Mouse (Mus musculus) monocyte, adult 2 months (primary cell): Measurements from ENCODE around the gene Gnas.
"Not testable (repeated sequence)": the region's sequence is repeated elsewhere in the genome, so short reads cannot be mapped to it uniquely, and the experiment has no call there.

Experiments used
- DNase-seq, 2 experiments: peaks; one replicate each; pipeline ENCODE4 v3.0.0; 2022; ENCODE audit warnings: low spot score in 2 of 2, low read depth in 1 of 2

The Gnas gene

DNA sequence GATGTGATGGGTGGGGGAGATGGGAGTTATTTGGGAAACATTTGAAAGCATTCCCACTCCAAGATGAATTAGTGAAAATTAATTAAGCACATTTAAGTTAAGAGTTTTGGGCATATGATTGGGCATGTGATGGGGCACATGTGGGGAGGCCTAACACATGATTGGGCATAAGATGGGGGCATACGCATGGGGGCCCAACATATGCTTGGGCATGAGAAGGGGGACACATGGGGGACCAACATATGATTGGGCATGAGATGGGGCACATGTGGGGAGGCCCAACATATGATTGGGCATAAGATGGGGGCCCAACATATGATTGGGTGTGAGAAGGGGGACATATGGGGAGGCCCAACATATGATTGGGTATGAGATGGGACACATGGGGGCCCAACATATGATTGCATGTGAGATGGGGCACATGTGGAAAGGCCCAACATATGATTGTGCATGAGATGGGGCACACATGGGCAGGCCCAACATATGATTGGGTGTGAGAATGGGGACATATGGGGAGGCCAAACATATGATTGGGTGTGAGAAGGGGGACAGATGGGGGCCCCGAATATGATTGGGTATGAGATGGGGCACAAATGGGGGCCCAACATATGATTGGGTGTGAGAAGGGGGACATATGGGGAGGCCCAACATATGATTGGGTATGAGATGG, 63.0 kb downstream of the Gnas start:
- DNase-seq, result not testable (repeated sequence)

DNA sequence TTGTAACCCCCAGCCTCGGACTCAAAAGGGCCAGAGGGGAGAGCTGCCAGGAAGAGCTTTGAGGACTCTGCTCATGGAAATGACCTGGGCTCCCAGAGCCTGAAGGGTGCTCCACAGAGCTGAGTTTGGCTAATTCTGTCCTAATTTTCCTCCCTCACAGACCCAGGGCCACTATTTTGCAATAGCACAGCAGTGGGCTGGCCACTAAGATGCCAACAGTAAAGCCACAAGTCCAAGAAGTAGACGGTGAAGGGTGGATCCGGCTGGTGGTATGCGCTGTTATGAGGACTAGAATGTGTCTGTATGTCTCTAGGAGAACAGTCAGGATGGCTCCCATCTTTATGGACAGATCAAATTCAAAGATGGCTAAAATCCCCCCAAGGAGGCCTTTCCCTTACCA, 74.4 kb downstream of the Gnas start:
- no peak for DNase-seq

DNA sequence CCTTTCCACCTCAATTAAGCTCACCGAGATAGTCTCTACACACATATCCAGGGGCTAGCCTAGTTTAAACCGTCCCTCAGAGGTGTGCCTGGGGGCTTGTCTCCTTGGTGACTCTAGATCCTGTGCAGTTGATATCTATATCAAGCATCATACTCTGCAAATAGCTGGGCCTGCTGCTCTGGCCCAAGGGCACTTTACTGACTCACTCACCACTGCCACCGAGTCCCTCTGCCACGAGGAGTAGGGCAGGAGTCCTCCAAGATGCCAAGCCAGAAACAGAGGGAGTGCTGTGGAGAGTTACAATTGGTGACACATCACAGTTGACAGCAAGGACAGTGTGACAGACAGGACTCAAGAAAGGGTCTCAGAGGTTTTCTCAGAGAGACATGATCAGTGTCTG, 75.5 kb downstream of the Gnas start:
- no peak for DNase-seq

DNA sequence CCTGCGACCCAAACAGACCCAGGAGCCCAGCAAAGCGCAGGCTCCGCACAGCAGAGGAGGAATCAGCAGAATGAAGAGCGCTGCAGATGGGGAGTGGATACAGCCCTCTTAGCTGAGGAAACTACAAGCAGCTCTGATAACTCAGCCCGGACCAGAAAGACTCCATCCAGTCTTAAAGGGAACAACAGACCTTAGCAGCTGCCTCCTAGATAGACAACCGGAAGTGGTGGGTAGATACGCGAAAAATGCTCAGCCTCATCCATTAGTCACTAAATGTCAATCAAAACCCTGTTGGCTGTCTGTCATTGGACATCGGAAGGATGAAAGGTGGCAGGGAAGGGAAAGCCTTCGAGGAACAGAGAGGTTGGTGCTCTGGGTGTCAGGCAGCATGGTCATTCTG, 82.5 kb downstream of the Gnas start:
- DNase-seq, result no peak

DNA sequence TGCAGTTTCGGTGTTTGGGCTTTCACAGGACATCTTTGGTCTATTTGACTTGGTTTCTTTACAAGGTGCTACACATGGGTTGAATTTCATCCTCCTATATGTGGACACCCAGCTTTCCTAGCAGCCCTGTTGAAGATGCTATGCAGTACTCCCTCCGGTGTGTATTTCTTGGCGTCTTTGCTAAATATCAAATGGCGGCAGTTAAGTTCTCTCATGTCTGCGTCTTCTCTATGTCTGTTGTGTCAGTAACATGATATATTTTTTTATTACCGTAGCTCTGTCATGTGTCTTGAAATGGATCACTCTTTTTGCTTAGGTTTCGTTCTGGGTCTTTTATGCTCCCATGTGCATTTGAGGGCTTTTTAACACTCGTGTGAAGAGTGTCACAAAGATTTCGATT, 96.9 kb downstream of the Gnas start:
- DNase-seq, result no peak

DNA sequence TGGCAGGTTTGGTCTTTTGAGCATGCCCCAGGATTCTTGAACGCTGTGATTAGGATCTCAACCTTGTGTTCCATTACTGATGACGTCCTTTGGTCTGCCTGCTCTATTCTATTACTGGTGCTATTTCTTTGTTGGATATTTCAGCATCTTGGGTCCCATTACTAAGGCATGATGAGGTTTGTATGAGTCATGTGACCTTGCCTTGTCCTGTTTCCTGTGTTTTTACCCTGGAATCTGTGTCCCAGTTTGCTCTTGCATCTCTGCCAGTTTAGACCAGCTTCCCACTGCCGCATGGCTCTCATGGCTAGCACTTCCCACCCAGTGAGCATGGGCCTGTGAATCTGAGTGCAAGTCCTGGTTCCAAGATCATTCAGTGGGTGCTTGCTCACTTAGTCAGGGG, 107.8 kb downstream of the Gnas start:
- no peak for DNase-seq

DNA sequence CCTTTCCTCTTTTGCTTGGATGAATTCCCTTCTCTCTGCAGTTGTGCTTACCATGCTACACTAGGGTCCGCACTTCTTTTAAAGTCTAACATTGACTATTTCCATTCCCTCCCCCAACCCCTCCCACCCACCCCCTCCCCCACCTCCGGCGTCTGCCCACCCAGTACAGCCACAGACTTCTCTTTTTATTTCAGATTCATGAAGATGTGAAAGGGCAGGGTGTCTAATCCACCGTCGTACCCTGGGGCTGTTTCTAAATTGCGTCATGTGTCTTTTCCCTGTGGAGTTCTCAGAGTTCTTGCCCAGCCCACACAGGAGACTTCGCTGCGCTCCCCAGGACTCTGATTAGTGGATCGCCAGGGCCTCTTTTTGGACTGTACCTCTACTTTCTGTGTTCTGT, 108.4 kb downstream of the Gnas start:
- no peak for DNase-seq

DNA sequence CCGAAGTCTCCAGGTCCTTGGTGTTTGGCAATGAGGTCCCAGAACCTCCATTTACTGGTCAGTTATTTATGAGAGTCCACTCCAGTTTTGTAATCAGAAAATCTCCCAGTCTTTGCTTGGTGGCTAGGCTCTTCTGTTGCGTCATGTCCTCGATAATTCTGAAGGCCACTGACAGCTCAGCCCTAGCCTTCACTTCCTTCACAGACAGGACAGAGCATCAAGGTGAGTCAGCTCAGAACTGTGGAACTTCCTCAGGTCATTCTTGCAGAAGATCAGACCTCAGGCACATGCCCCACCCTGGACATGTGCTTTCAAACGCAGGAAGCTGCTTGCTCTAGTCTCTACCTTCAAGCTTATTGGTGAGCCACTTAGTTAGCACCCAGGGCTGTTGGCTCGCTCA, 109.3 kb downstream of the Gnas start:
- no peak for DNase-seq
